Mouse (Mus musculus): ENCODE measurements at regions not wholly inside any gene's neighbourhood (a gene's known extent, or its start where the extent isn't known, plus 50 kb on each side); places are given as distances from the start of the nearest gene placed in this dataset.

DNA sequence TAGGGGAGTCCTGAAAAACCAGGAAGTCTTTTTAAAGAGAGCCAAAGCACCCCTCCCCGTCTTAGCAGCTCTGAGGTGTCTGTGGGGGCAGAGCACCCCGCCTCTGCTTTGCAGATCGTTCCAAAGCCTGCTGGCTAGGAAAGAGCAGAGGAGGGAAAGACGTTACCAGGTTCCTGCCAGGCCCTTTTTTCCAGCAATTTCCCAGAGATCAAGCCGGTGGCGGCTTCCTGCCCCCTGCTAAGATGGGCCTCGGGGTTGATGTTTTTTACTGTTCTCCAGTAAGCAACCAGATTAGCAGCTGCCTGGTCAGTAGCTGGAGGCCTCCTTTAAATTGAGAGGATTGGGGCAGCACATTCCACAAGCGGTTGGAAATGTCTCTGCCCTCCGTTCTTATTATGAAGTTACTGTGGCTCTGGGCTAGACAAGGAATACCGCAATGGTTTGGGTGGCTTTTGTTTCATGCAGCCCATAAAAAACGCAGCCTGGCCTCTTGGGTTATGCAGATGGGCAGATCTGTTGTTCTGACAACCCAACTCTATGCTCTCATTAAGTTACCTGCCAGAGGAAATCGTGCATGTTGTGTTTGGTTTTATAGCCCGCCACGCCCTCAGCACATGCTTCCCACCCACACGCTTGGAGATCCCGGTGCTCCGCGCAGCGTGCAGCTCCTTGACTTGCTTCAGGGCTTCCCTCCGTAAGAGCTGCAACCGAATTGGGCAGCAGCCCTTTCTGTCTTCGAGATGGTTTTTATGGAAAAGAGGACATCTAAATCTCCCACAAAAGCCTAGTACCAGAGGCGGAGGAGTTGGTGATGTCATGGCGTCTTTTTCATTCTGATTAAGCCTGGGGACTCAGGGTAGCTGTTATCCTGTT lies 130.1 kb downstream of the Evx1 start:
- TF ChIP-seq GATA1 (IDR thresholded peaks at IDR 0.05; ENCODE audit: borderline replicate concordance, low read length), result no peak
- TF ChIP-seq FLI1 (IDR thresholded peaks at IDR 0.05; ENCODE audit: low read length), result no peak

Data from megakaryocyte, embryonic 14.5 days (primary cell).